Mouse (Mus musculus) small intestine, adult 2 months (tissue): Measurements from ENCODE around the gene Prdx2.

Experiments used
- CTCF ChIP-seq: fragments of 200-500 bp; IDR thresholded peaks from 2 replicates; pipeline ENCODE4 v1.5.1; 2012; ENCODE audit warnings: low read depth, mild to moderate bottlenecking, control low read depth, inconsistent platforms, low read length, moderate library complexity, mixed read lengths; ENCODE audit not compliant: insufficient replicate concordance, insufficient read length; ENCODE audit errors: extremely low read depth
- POLR2A ChIP-seq: fragments of 200-500 bp; IDR thresholded peaks from 2 replicates; pipeline ENCODE4 v1.6.1; 2012; ENCODE audit warnings: low read depth, mild to moderate bottlenecking, control low read depth, inconsistent platforms, low read length, moderate library complexity

GRCm38 (mm10) chr8:85021514-85022055 lies 52.2 kb downstream of the Prdx2 start:
- TF ChIP-seq CTCF, result no peak
- no peak for TF ChIP-seq POLR2A
